In the genomic region with DNA sequence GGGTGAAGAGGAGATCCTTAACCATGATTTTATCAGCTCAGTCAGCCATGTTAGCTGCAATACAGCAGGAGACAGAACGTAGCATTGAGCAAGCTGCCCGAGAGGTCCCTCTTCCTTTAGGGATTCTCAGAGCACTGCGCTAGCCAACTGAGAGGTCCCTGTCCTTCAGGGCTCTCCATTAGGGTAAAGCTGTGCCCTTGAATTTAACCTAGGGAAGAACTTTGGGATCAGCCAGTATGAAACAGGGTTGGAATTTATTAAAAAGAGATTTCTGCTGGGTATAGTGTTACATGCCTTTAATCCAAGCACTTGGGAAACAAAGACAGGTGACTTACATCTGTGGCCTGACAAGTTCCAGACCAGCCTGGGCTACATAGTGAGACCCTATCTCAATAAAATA, we compare ENCODE assay signal across 25 mouse cellular contexts. TPM values are rescaled to one million over a fixed set of nuclear protein-coding genes. Genes with fewer than 3 reads are reported as not detected.
"Had no signal": no experiment of that assay in that cellular context is flagged by ENCODE, and none has a peak within 500 bp of the region (broad histone marks: within the 10 kb centered on the region; RNA-seq: fewer than 3 reads in every experiment).

No protein-coding gene starts in this region.

- H3K4me2 ChIP-seq: neural tube, embryonic 13.5 days; neural tube, embryonic 15.5 days; stomach, embryonic 15.5 days had no signal

- H3K36me3 ChIP-seq: neural tube, embryonic 13.5 days; neural tube, embryonic 15.5 days; stomach, embryonic 15.5 days had no signal

- H3K4me3 ChIP-seq: neural tube, embryonic 13.5 days; neural tube, embryonic 15.5 days; stomach, embryonic 15.5 days had no signal

- H3K27ac ChIP-seq: neural tube, embryonic 13.5 days; neural tube, embryonic 15.5 days; stomach, embryonic 15.5 days; stomach, postnatal 0 days had no signal

- H3K27me3 ChIP-seq: neural tube, embryonic 13.5 days; neural tube, embryonic 15.5 days; stomach, embryonic 15.5 days had no signal

- H3K4me1 ChIP-seq: neural tube, embryonic 13.5 days; neural tube, embryonic 15.5 days; stomach, embryonic 15.5 days had no signal

- DNase-seq: retina, postnatal 1 day; right cerebral cortex, adult 18-20 months; right cerebral cortex, postnatal 14 days; right cerebral cortex, postnatal 25 days; right cerebral cortex, postnatal 4 days; spleen, adult 18-20 months; thymus, adult 18-20 months; thymus, adult 2 months; thymus, postnatal 14 days; thymus, postnatal 25 days; thymus, postnatal 36 days; thymus, postnatal 4 days had no signal

- H3K9me3 ChIP-seq: neural tube, embryonic 15.5 days; stomach, embryonic 15.5 days had no signal

- H3K9ac ChIP-seq: neural tube, embryonic 13.5 days; neural tube, embryonic 15.5 days; stomach, embryonic 15.5 days had no signal

RNA-seq across cellular contexts. Expression of gene Tmprss12, which starts 3.1 kb away (rescaled TPM):
- total RNA-seq: neutrophil, adult 5-6 weeks had no signal
- polyA plus RNA-seq: neural tube, embryonic 13.5 days; neural tube, embryonic 14.5 days; neural tube, embryonic 15.5 days; small intestine, adult 2 months; spleen, adult 2 months; stomach, postnatal 0 days; thymus, adult 2 months; thymus, postnatal 0 days; urinary bladder, adult 2 months had no signal

RNA-seq across cellular contexts. Expression of gene Mettl7a3, which starts 57.1 kb away (rescaled TPM):
- total RNA-seq: neutrophil, adult 5-6 weeks had no signal
- polyA plus RNA-seq: small intestine, adult 2 months; stomach, embryonic 14.5 days; stomach, embryonic 15.5 days; stomach, embryonic 16.5 days; stomach, postnatal 0 days; testis, adult 2 months; thymus, postnatal 0 days had no signal
